Mouse (Mus musculus): ENCODE measurements at regions not wholly inside any gene's neighbourhood (a gene's known extent, or its start where the extent isn't known, plus 50 kb on each side); places are given as distances from the start of the nearest gene placed in this dataset.
"Not testable (repeated sequence)": the region's sequence is repeated elsewhere in the genome, so short reads cannot be mapped to it uniquely, and the experiment has no call there.

- TF ChIP-seq CTCF, EP300 (IDR thresholded peaks at IDR 0.05; ENCODE audit: low read depth): not testable (repeated sequence)
Measured at GRCm38 (mm10) chr14:52989940-52990339, 494.4 kb upstream of the Olfr1507 start.
